Mouse (Mus musculus): ENCODE results near the gene Mdga2. TPM values are rescaled to one million over a fixed set of nuclear protein-coding genes. Genes with fewer than 3 reads are reported as not detected.
A peak's percentile ranks its signal among the peaks of the same experiment; 100 is the strongest.

Mdga2 gene
- polyA plus RNA-seq, 1 experiment from 2014 or later, result 31.5 TPM

GRCm38 (mm10) chr12:67094414-67094813 is 127.9 kb downstream of the Mdga2 start:
- no peaks in the 10 kb centered on the region for H3K36me3 ChIP-seq (replicated peaks; ENCODE audit: control insufficient read depth, insufficient read depth)
- no peaks in the 10 kb centered on the region for H3K4me1 ChIP-seq (replicated peaks; ENCODE audit: control insufficient read depth, insufficient read depth, low read length)
- H3K9me3 ChIP-seq (ENCODE audit: control insufficient read depth, low read length), result no peaks in the 10 kb centered on the region
- DNase-seq (ENCODE audit: low spot score), result no peak
- H3K9ac ChIP-seq, result no peak overlapping the region
- no peak for ATAC-seq (ENCODE audit: low FRiP score)
- H3K4me3 ChIP-seq (replicated peaks; ENCODE audit: low read length), result no peak overlapping the region
- H3K27ac ChIP-seq, result no peak overlapping the region
- no peaks in the 10 kb centered on the region for H3K27me3 ChIP-seq (ENCODE audit: control insufficient read depth, insufficient read depth, low read length)
- H3K4me2 ChIP-seq (replicated peaks), result no peak overlapping the region

GRCm38 (mm10) chr12:67090420-67090965 is 131.9 kb downstream of the Mdga2 start:
- DNase-seq (ENCODE audit: low spot score) (no peak), ATAC-seq (ENCODE audit: low FRiP score) (no peak)
- Histone ChIP-seq H3K27ac (no peak overlapping the region), H3K4me3 (replicated peaks; ENCODE audit: low read length) (no peak overlapping the region), H3K9ac (no peak overlapping the region), H3K36me3 (replicated peaks; ENCODE audit: control insufficient read depth, insufficient read depth) (no peaks in the 10 kb centered on the region), H3K27me3 (ENCODE audit: control insufficient read depth, insufficient read depth, low read length) (no peaks in the 10 kb centered on the region), H3K9me3 (ENCODE audit: control insufficient read depth, low read length) (no peaks in the 10 kb centered on the region), H3K4me2 (replicated peaks) (no peak overlapping the region), H3K4me1 (replicated peaks; ENCODE audit: control insufficient read depth, insufficient read depth, low read length) (no peaks in the 10 kb centered on the region)
- 57% methylated on average over 2 of the region's 2 CpGs for WGBS

GRCm38 (mm10) chr12:67059136-67060014 is 163.0 kb downstream of the Mdga2 start:
- Histone ChIP-seq H3K4me3 (replicated peaks; ENCODE audit: low read length) (no peak overlapping the region), H3K27me3 (ENCODE audit: control insufficient read depth, insufficient read depth, low read length) (no peaks in the 10 kb centered on the region), H3K4me1 (replicated peaks; ENCODE audit: control insufficient read depth, insufficient read depth, low read length) (no peaks in the 10 kb centered on the region), H3K9ac (no peak overlapping the region), H3K4me2 (replicated peaks) (no peak overlapping the region), H3K9me3 (ENCODE audit: control insufficient read depth, low read length) (peaks cover 10% of the 10 kb centered on the region), H3K36me3 (replicated peaks; ENCODE audit: control insufficient read depth, insufficient read depth) (no peaks in the 10 kb centered on the region), H3K27ac (no peak overlapping the region)
- WGBS, result 75% methylated on average over 19 of the region's 19 CpGs
- ATAC-seq (ENCODE audit: low FRiP score), result peak; percentile 97
- no peak for DNase-seq (ENCODE audit: low spot score)

- no peaks in the 10 kb centered on the region for H3K36me3 ChIP-seq (replicated peaks; ENCODE audit: control insufficient read depth, insufficient read depth)
- H3K9ac ChIP-seq, result no peak overlapping the region
- DNase-seq (ENCODE audit: low spot score) (no peak), ATAC-seq (ENCODE audit: low FRiP score) (no peak)
- H3K4me2 ChIP-seq (replicated peaks), result no peak overlapping the region
- H3K27ac ChIP-seq, result no peak overlapping the region
- H3K27me3 ChIP-seq (ENCODE audit: control insufficient read depth, insufficient read depth, low read length), result no peaks in the 10 kb centered on the region
- no peak overlapping the region for H3K4me3 ChIP-seq (replicated peaks; ENCODE audit: low read length)
- H3K9me3 ChIP-seq (ENCODE audit: control insufficient read depth, low read length), result peaks cover 10% of the 10 kb centered on the region
- no peaks in the 10 kb centered on the region for H3K4me1 ChIP-seq (replicated peaks; ENCODE audit: control insufficient read depth, insufficient read depth, low read length)
- WGBS, result 94% methylated on average over 3 of the region's 3 CpGs
Observed at GRCm38 (mm10) chr12:67056621-67057020, 165.7 kb downstream of the Mdga2 start.

- Histone ChIP-seq H3K4me2 (replicated peaks) (no peak overlapping the region), H3K27ac (no peak overlapping the region), H3K36me3 (replicated peaks; ENCODE audit: control insufficient read depth, insufficient read depth) (no peaks in the 10 kb centered on the region), H3K4me3 (replicated peaks; ENCODE audit: low read length) (no peak overlapping the region), H3K4me1 (replicated peaks; ENCODE audit: control insufficient read depth, insufficient read depth, low read length) (0 out of 2 replicates have a peak, but pooled peaks cover 3% of the 10 kb centered on the region), H3K9me3 (ENCODE audit: control insufficient read depth, low read length) (no peaks in the 10 kb centered on the region), H3K9ac (no peak overlapping the region), H3K27me3 (ENCODE audit: control insufficient read depth, insufficient read depth, low read length) (no peaks in the 10 kb centered on the region)
- DNase-seq (ENCODE audit: low spot score) (no peak), ATAC-seq (ENCODE audit: low FRiP score) (peak; percentile 76)
- 51% methylated on average over 8 of the region's 8 CpGs for WGBS
Observed at GRCm38 (mm10) chr12:67045099-67045750, 177.1 kb downstream of the Mdga2 start.

GRCm38 (mm10) chr12:67041865-67042264 is 180.5 kb downstream of the Mdga2 start:
- WGBS, result 91% methylated on average over 4 of the region's 4 CpGs
- Histone ChIP-seq H3K9me3 (ENCODE audit: control insufficient read depth, low read length) (no peaks in the 10 kb centered on the region), H3K27me3 (ENCODE audit: control insufficient read depth, insufficient read depth, low read length) (no peaks in the 10 kb centered on the region), H3K9ac (no peak overlapping the region), H3K4me2 (replicated peaks) (no peak overlapping the region), H3K4me1 (replicated peaks; ENCODE audit: control insufficient read depth, insufficient read depth, low read length) (0 out of 2 replicates have a peak, but pooled peaks cover 3% of the 10 kb centered on the region), H3K4me3 (replicated peaks; ENCODE audit: low read length) (no peak overlapping the region), H3K27ac (no peak overlapping the region), H3K36me3 (replicated peaks; ENCODE audit: control insufficient read depth, insufficient read depth) (no peaks in the 10 kb centered on the region)
- DNase-seq (ENCODE audit: low spot score), result no peak
- ATAC-seq (ENCODE audit: low FRiP score), result no peak

- H3K4me2 ChIP-seq (replicated peaks), result no peak overlapping the region
- H3K9ac ChIP-seq, result no peak overlapping the region
- DNase-seq (ENCODE audit: low spot score), result no peak
- no peak overlapping the region for H3K27ac ChIP-seq
- 89% methylated on average over 15 of the region's 15 CpGs for WGBS
- no peaks in the 10 kb centered on the region for H3K27me3 ChIP-seq (ENCODE audit: control insufficient read depth, insufficient read depth, low read length)
- H3K4me1 ChIP-seq (replicated peaks; ENCODE audit: control insufficient read depth, insufficient read depth, low read length), result no peaks in the 10 kb centered on the region
- no peak overlapping the region for H3K4me3 ChIP-seq (replicated peaks; ENCODE audit: low read length)
- H3K36me3 ChIP-seq (replicated peaks; ENCODE audit: control insufficient read depth, insufficient read depth), result no peaks in the 10 kb centered on the region
- ATAC-seq (ENCODE audit: low FRiP score), result no peak
- no peaks in the 10 kb centered on the region for H3K9me3 ChIP-seq (ENCODE audit: control insufficient read depth, low read length)
Observed at GRCm38 (mm10) chr12:67035509-67036261, 186.7 kb downstream of the Mdga2 start.

GRCm38 (mm10) chr12:67017192-67017591 is 205.2 kb downstream of the Mdga2 start:
- no peak for DNase-seq (ENCODE audit: low spot score)
- Histone ChIP-seq H3K9ac (no peak overlapping the region), H3K4me1 (replicated peaks; ENCODE audit: control insufficient read depth, insufficient read depth, low read length) (no peaks in the 10 kb centered on the region), H3K36me3 (replicated peaks; ENCODE audit: control insufficient read depth, insufficient read depth) (no peaks in the 10 kb centered on the region), H3K4me3 (replicated peaks; ENCODE audit: low read length) (no peak overlapping the region), H3K27ac (no peak overlapping the region), H3K9me3 (ENCODE audit: control insufficient read depth, low read length) (no peaks in the 10 kb centered on the region), H3K4me2 (replicated peaks) (no peak overlapping the region), H3K27me3 (ENCODE audit: control insufficient read depth, insufficient read depth, low read length) (no peaks in the 10 kb centered on the region)
- WGBS, result 94% methylated on average over 3 of the region's 3 CpGs
- ATAC-seq (ENCODE audit: low FRiP score), result no peak

GRCm38 (mm10) chr12:67011368-67011767 is 211.0 kb downstream of the Mdga2 start:
- Histone ChIP-seq H3K27me3 (ENCODE audit: control insufficient read depth, insufficient read depth, low read length) (no peaks in the 10 kb centered on the region), H3K4me3 (replicated peaks; ENCODE audit: low read length) (no peak overlapping the region), H3K36me3 (replicated peaks; ENCODE audit: control insufficient read depth, insufficient read depth) (no peaks in the 10 kb centered on the region), H3K4me1 (replicated peaks; ENCODE audit: control insufficient read depth, insufficient read depth, low read length) (no peaks in the 10 kb centered on the region), H3K27ac (0 out of 2 replicates have a peak overlapping the region, but pooled peaks have one; percentile 26), H3K9ac (no peak overlapping the region), H3K4me2 (replicated peaks) (no peak overlapping the region), H3K9me3 (ENCODE audit: control insufficient read depth, low read length) (no peaks in the 10 kb centered on the region)
- ATAC-seq (ENCODE audit: low FRiP score) (no peak; the same call in 1 of the 2 replicates), DNase-seq (ENCODE audit: low spot score) (no peak)
- 63% methylated on average over 4 of the region's 4 CpGs for WGBS
